8 mouse cellular contexts compared by ENCODE assay signal in the genomic region with DNA sequence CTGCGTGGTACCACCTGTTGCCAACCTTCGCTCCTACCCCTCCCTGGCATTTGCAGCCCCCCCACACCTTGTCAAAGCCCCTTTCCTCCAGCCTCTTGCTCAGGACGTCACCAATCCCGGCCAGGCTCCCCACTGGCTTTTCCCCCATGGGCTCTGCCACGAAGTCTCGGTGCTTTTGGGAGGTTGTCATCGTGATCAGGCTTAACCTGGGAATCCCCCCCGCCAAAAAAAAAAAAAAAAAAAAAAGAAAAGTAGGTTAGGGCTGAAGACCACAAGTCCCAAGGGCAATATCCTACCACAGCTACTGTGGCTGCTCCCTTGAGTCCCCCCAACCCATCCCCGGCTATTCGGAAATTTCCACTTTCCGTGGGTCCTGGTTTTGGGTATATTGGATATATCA. TPM values are rescaled to one million over a fixed set of nuclear protein-coding genes. Genes with fewer than 3 reads are reported as not detected.
DNase-seq lines count a peak whose midpoint lies in the region; ATAC-seq and TF ChIP-seq lines count a peak whose summit lies in the region.

No protein-coding gene starts in this region.

- H3K27ac ChIP-seq in thymus, adult 2 months (ENCODE audit: control insufficient read depth, insufficient read depth, low read length): no peak overlapping the region
- no peak overlapping the region for H3K27ac ChIP-seq in limb, embryonic 12.5 days
- 0 out of 2 replicates have a peak overlapping the region, but pooled peaks have one; percentile 8 for H3K27ac ChIP-seq in stomach, embryonic 16.5 days (ENCODE audit: low read length)

- no peak for TF ChIP-seq POLR2A in thymus, adult 2 months (IDR thresholded peaks at IDR 0.05; ENCODE audit: control insufficient read depth, extremely low read depth, insufficient read depth, low read length, poor library complexity)

- peak overlapping the region; percentile 90 for H3K9ac ChIP-seq in limb, embryonic 12.5 days (replicated peaks)
- peak overlapping the region; percentile 90 for H3K9ac ChIP-seq in stomach, embryonic 16.5 days (ENCODE audit: low read length)

- peaks cover 21% of the 10 kb centered on the region for H3K36me3 ChIP-seq in thymus, adult 2 months (ENCODE audit: control insufficient read depth, insufficient read depth, low read length)
- H3K36me3 ChIP-seq in limb, embryonic 12.5 days: peaks cover 53% of the 10 kb centered on the region
- H3K36me3 ChIP-seq in stomach, embryonic 16.5 days (ENCODE audit: control insufficient read depth, insufficient read depth, low read length): peaks cover 7% of the 10 kb centered on the region

- ATAC-seq in limb, embryonic 12.5 days (ENCODE audit: insufficient number of reproducible peaks, insufficient read depth, low FRiP score, low TSS enrichment, low read depth): no peak
- ATAC-seq in stomach, embryonic 16.5 days (ENCODE audit: insufficient read depth, low FRiP score): no peak

- no peak for TF ChIP-seq CTCF in thymus, adult 2 months (IDR thresholded peaks at IDR 0.05; ENCODE audit: borderline replicate concordance, control insufficient read depth, extremely low read depth, insufficient read depth, low read length, poor library complexity)

- peak overlapping the region; percentile 67 for H3K4me2 ChIP-seq in limb, embryonic 12.5 days
- peak overlapping the region; percentile 80 for H3K4me2 ChIP-seq in stomach, embryonic 16.5 days (ENCODE audit: low read depth, low read length)

- WGBS in thymus, adult 2 months: 7% methylated on average over 11 of the region's 11 CpGs
- WGBS in limb, embryonic 12.5 days: 21% methylated on average over 11 of the region's 11 CpGs
- 17% methylated on average over 11 of the region's 11 CpGs for WGBS in stomach, embryonic 16.5 days

- peaks cover 26% of the 10 kb centered on the region for H3K4me1 ChIP-seq in thymus, adult 2 months (replicated peaks; ENCODE audit: control insufficient read depth, insufficient read depth, low read length)
- H3K4me1 ChIP-seq in limb, embryonic 12.5 days (replicated peaks): peaks cover 17% of the 10 kb centered on the region
- peaks cover 16% of the 10 kb centered on the region for H3K4me1 ChIP-seq in stomach, embryonic 16.5 days (ENCODE audit: control insufficient read depth, insufficient read depth, low read length)

- H3K27me3 ChIP-seq in thymus, adult 2 months (ENCODE audit: control insufficient read depth, insufficient read depth, low read length): no peaks in the 10 kb centered on the region
- H3K27me3 ChIP-seq in limb, embryonic 12.5 days: no peaks in the 10 kb centered on the region
- H3K27me3 ChIP-seq in stomach, embryonic 16.5 days (ENCODE audit: control insufficient read depth, insufficient read depth, low read length): no peaks in the 10 kb centered on the region

- DNase-seq in cerebellum, postnatal 10 days: peak; percentile 34 to 44
- no peak for DNase-seq in cerebellum, adult 8-10 months
- peak; percentile 9 for DNase-seq in thymus, adult 2 months
- DNase-seq in thymus, postnatal 25 days: no peak
- no peak for DNase-seq in retina, embryonic 14.5 days (ENCODE audit: low spot score)
- DNase-seq in lung, postnatal 4 days: no peak

- H3K4me3 ChIP-seq in thymus, adult 2 months (ENCODE audit: control insufficient read depth, insufficient read depth, low read length): peak overlapping the region; percentile 65
- H3K4me3 ChIP-seq in limb, embryonic 12.5 days (replicated peaks): peak overlapping the region; percentile 98
- H3K4me3 ChIP-seq in stomach, embryonic 16.5 days (replicated peaks; ENCODE audit: low read length): peak overlapping the region; percentile 70

- H3K9me3 ChIP-seq in limb, embryonic 12.5 days: no peaks in the 10 kb centered on the region
- no peaks in the 10 kb centered on the region for H3K9me3 ChIP-seq in stomach, embryonic 16.5 days (replicated peaks; ENCODE audit: control insufficient read depth, low read length)

RNA-seq across cellular contexts. Expression of a gene that starts 0.8 kb away (rescaled TPM):
- polyA plus RNA-seq in thymus, adult 2 months (2012; rRNA removed): 50.0 and 51.3 TPM in 2 replicates
- polyA plus RNA-seq in limb, embryonic 12.5 days (2016; fragmentation: Nextera tagmentation; extraction: Ambion mirVana): 68.6 and 73.5 TPM in 2 replicates
- polyA plus RNA-seq in stomach, embryonic 16.5 days (2015; fragmentation: Nextera tagmentation; extraction: Ambion mirVana): 45.8 and 52.1 TPM in 2 replicates

RNA-seq across cellular contexts. Expression of a gene that starts 1.2 kb away (rescaled TPM):
- 294 and 314 TPM in 2 replicates for polyA plus RNA-seq in thymus, adult 2 months (2012; rRNA removed)
- 453 and 465 TPM in 2 replicates for polyA plus RNA-seq in limb, embryonic 12.5 days (2016; fragmentation: Nextera tagmentation; extraction: Ambion mirVana)
- 377 and 400 TPM in 2 replicates for polyA plus RNA-seq in stomach, embryonic 16.5 days (2015; fragmentation: Nextera tagmentation; extraction: Ambion mirVana)

RNA-seq across cellular contexts. Expression of a gene that starts 16.4 kb away (rescaled TPM):
- 60.2 and 101 TPM in 2 replicates for polyA plus RNA-seq in thymus, adult 2 months (2012; rRNA removed)
- 1.4 and 1.9 TPM in 2 replicates for polyA plus RNA-seq in limb, embryonic 12.5 days (2016; fragmentation: Nextera tagmentation; extraction: Ambion mirVana)
- polyA plus RNA-seq in stomach, embryonic 16.5 days (2015; fragmentation: Nextera tagmentation; extraction: Ambion mirVana): 28.3 and 42.3 TPM in 2 replicates

RNA-seq across cellular contexts. Expression of a gene that starts 22.8 kb away (rescaled TPM):
- polyA plus RNA-seq in thymus, adult 2 months (2012; rRNA removed): 41.6 and 48.9 TPM in 2 replicates
- 111 and 118 TPM in 2 replicates for polyA plus RNA-seq in limb, embryonic 12.5 days (2016; fragmentation: Nextera tagmentation; extraction: Ambion mirVana)
- polyA plus RNA-seq in stomach, embryonic 16.5 days (2015; fragmentation: Nextera tagmentation; extraction: Ambion mirVana): 54.1 and 56.4 TPM in 2 replicates

RNA-seq across cellular contexts. Expression of a gene that starts 30.2 kb away (rescaled TPM):
- polyA plus RNA-seq in thymus, adult 2 months (2012; rRNA removed): not detected in 2 replicates
- polyA plus RNA-seq in limb, embryonic 12.5 days (2016; fragmentation: Nextera tagmentation; extraction: Ambion mirVana): not detected in 2 replicates
- polyA plus RNA-seq in stomach, embryonic 16.5 days (2015; fragmentation: Nextera tagmentation; extraction: Ambion mirVana): not detected in 2 replicates

Comparison
In these comparisons a context has a peak if more than half of its experiments do, and no peak if none do; other contexts are left out.
1. DNase-seq: peak in cerebellum, postnatal 10 days (2 of 2) and thymus, adult 2 months (single experiment); none in cerebellum, adult 8-10 months (single experiment), thymus, postnatal 25 days (single experiment), retina, embryonic 14.5 days (single experiment) and lung, postnatal 4 days (0 of 2).
2. RNA of a gene that starts 16.4 kb away (polyA plus RNA-seq): 60.2 to 101 TPM in thymus, adult 2 months and 28.3 to 42.3 TPM in stomach, embryonic 16.5 days; 1.4 to 1.9 TPM in limb, embryonic 12.5 days; every median in the first group is over 10 times any median in the second.
3. Peak in every context shown above with its lines, with median percentiles within 50 percentile points of each other: H3K4me3 ChIP-seq.